Mouse (Mus musculus): ENCODE data around the gene 2900026A02Rik.

- TF ChIP-seq CTCF (IDR thresholded peaks at IDR 0.05; ENCODE audit: low read depth, low read length) (no peak), GATA1 (IDR thresholded peaks at IDR 0.05; ENCODE audit: borderline replicate concordance, low read length) (no peak), POLR2AphosphoS5 (IDR thresholded peaks at IDR 0.05; ENCODE audit: insufficient replicate concordance, low read depth, low read length) (no peak), TAL1 (conservative IDR thresholded peaks at IDR 0.05; ENCODE audit: low read depth, low read length) (no peak), GATA2 (IDR thresholded peaks at IDR 0.05; ENCODE audit: borderline replicate concordance, low read depth, low read length) (no peak)
These were observed 81.8 kb downstream of the 2900026A02Rik start for GRCm38 (mm10) chr5:113139064-113139726.
